Mouse (Mus musculus) heart, postnatal 4 days (tissue): ENCODE measurements around the gene AW822073. TPM values are rescaled to one million over a fixed set of nuclear protein-coding genes. Genes with fewer than 3 reads are reported as not detected.
"Not testable (repeated sequence)": the region's sequence is repeated elsewhere in the genome, so short reads cannot be mapped to it uniquely, and the experiment has no call there.

ENCODE experiments used
- DNase-seq: peaks from one replicate; pipeline ENCODE4 v3.0.0; 2021
- total RNA-seq, 2 experiments: library from RNA; stranded (reverse); gene quantifications; 2 replicates each; pipeline ENCODE4 v1.2.3; 2021

AW822073 gene
- not detected for total RNA-seq

DNA sequence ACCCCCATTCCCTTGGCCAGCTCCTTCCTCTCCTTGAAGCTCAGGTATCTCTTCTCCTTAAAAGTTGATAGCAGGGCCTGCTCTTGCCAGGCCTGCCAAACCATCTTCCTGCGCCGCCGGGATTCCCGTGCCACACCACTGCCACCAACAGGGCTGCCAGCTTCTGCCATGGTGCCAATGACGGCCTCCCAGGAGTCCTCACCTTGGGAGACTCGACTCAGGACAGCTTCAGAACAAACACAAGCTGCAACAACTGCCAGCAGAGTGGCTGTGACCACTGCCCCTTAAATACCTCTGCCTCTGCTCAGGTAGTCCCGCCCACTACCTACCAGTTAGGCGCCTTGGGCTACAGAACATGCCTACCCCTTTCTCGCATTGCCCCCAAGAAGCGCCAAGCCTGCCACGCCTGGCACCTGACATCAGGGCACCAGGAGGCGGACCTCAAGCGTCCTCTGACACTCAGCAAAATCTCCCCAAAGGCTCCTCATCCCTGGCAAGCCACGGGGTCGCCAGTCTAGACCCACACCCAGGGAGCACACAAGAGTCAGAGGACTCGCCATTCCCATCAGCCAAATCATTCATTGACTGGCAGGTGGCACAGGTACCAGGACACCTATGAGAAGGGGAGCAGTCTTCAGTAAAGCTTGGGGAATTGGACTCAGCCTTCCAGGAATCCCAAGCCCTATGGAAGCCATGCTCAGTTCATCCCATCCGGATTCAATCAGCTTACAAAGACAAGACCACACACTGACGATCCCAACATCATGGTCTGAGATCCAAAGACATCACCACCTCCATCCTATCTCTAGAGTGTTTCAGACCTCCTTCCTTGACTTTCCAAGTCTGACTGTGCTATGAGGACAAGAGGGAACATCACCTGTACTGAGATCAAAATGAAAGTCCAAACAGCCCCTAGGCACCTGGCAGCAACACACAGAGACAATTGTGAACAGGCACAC is at the start of gene AW822073:
Gene AW822073, minus strand, starts transcription at position 104 of the 959 bp plus-strand sequence.
- DNase-seq, result peak; percentile 61

GRCm38 (mm10) chr10:58258466-58258865 is 33.7 kb upstream of the AW822073 start:
- DNase-seq, result no peak

DNA sequence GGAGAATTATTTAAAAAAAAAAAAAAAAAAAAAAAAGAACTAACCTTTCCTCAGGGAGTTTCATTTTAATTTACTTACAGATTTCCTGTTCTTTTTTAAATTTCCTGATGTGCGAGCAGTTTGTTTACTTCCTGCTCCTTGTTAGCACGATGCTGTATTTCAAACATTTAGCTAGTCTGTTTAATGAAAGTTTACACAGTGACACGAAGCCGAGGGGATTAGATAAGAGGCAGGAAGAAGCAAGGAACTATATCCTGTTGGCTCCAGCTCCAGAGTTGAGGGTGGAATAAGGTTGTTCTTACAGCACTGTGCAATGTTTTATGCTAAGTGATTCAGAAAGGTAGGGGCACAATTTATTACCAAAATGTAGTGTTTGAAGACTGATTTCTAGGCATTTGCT is 31.2 kb upstream of the AW822073 start:
- DNase-seq, result no peak

GRCm38 (mm10) chr10:58255213-58255892 is 30.6 kb upstream of the AW822073 start, which contains the start of gene Gcc2:
Gcc2 (plus strand) TSS chr10:58255497.
- DNase-seq, result peak; percentile 93

GRCm38 (mm10) chr10:58254635-58255175 is 30.0 kb upstream of the AW822073 start:
- no peak for DNase-seq

GRCm38 (mm10) chr10:58249535-58249934 is 24.8 kb upstream of the AW822073 start:
- DNase-seq, result no peak

DNA sequence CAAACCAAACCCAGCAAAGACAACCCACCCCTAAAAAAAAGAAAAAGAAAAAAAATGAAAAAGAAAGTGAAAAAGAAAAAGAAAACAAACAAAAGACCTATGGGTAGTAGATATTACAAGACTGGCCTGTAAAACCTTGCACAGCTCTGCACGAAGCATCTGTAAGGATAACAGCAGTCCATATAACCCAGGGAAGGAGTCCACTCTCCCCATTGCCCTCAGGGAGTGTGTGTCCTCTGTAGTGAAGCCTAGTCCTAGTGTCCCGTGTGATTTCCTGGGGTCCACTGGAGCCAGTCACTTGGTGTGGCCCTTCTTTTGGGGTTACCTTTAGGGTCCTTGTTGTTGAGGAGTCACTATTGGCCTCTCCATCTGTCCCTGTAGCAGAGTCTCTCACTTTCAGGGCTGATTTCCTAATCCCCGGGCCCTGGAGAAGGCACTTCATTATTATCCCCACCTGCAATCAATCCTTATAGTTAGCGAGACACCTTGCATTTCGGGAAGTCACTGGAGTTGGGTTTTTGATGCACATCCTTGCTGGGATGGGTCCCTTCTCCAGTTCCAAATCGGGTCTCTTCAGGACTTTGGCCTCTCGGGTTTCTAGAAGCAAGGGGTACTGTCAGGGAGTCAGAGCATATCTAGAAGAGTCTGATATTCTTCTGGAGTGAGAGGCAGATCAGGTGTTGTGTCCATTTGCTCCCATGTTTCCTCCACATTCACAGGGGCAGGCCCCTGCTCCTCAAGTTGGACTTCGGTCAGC is 14.4 kb upstream of the AW822073 start:
- DNase-seq, result peak; percentile 66

DNA sequence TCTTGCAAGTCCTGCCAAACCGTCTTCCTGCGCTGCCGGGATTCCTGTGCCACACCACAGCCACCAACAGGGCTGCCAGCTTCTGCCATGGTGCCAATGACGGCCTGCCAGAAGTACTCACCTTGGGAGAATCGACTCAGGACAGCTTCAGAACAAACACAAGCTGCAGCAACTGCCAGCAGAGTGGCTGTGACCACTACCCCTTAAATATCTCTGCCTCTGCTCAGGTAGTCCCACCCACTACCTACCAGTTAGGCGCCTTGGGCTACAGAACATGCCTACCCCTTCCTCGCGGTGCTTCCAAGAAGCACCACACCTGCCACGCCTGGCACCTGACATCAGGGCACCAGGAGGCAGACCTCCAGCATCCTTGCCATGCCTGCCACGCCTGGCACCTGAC is 11.9 kb upstream of the AW822073 start, which contains the start of gene Gm4981:
Gene Gm4981, minus strand, starts transcription at position 89 of the 400 bp plus-strand sequence.
- no peak for DNase-seq

DNA sequence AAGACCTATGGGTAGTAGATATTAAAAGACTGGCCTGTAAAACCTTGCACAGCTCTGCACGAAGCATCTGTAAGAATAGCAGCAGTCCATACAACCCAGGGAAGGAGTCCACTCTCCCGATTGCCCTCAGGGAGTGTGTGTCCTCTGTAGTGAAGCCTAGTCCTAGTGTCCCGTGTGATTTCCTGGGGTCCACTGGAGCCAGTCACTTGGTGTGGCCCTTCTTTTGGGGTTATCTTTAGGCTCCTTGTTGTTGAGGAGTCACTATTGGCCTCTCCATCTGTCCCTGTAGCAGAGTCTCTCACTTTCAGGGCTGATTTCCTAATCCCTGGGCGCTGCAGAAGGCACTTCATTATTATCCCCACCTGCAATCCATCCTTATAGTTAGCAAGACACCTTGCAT is 10.3 kb upstream of the AW822073 start:
- not testable (repeated sequence) for DNase-seq

GRCm38 (mm10) chr10:58233740-58234121 is 9.0 kb upstream of the AW822073 start:
- DNase-seq, result not testable (repeated sequence)

GRCm38 (mm10) chr10:58233054-58233739 is 8.5 kb upstream of the AW822073 start:
- DNase-seq, result not testable (repeated sequence)

DNA sequence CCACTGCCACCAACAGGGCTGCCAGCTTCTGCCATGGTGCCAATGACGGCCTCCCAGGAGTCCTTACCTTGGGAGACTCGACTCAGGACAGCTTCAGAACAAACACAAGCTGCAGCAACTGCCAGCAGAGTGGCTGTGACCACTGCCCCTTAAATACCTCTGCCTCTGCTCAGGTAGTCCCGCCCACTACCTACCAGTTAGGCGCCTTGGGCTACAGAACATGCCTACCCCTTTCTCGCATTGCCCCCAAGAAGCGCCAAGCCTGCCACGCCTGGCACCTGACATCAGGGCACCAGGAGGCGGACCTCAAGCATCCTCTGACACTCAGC is 7.9 kb upstream of the AW822073 start, which contains the start of gene Duxf3:
Gene Duxf3, minus strand, starts transcription at position 35 of the 329 bp plus-strand sequence.
- DNase-seq, result not testable (repeated sequence)

- peak; percentile 79 for DNase-seq
Measured at GRCm38 (mm10) chr10:58231779-58232640, 7.3 kb upstream of the AW822073 start.

GRCm38 (mm10) chr10:58231088-58231487 is 6.4 kb upstream of the AW822073 start:
- peak; percentile 60 for DNase-seq

- not testable (repeated sequence) for DNase-seq
Measured at GRCm38 (mm10) chr10:58230021-58230420, 5.3 kb upstream of the AW822073 start.

DNA sequence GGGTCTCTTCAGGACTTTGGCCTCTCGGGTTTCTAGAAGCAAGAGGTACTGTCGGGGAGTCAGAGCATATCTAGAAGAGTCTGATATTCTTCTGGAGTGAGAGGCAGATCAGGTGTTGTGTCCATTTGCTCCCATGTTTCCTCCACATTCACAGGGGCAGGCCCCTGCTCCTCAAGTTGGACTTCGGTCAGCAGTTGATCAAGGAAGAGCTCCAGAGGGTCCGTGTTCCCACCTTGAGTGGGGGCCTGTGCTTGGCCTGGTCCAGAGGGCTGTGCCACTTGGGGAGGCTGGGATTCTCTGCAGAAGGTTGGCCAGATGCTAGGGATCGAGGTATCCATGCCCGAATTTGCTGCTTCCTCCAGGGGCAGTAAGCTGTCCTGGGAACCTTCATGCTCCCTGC is 3.1 kb upstream of the AW822073 start:
- DNase-seq, result peak; percentile 27

DNA sequence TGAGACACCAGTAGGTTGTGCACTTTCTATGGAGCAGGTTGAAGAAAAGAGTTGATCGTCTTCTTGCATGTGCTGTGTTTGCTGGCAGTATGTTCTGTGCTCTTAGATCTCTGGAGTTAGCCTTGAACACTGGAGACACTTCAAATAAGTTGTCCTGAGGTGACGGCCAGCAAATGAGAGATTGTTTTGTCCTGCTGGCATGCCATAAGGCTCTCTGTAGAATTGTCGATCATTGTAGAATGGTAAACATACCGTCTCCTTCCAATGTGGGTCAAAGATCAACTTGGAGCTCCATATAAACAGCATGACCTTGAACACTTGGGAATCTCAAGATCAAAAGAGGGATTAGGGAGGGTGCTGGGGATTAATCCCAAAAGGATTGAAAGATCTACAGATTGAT is 1.6 kb upstream of the AW822073 start:
- not testable (repeated sequence) for DNase-seq

GRCm38 (mm10) chr10:58223972-58224805 is 541 bp downstream of the AW822073 start:
- DNase-seq, result peak; percentile 76

GRCm38 (mm10) chr10:58223161-58223560 is 1.6 kb downstream of the AW822073 start:
- not testable (repeated sequence) for DNase-seq

- DNase-seq, result peak; percentile 39
Measured at GRCm38 (mm10) chr10:58221571-58221970, 3.2 kb downstream of the AW822073 start.
